Mouse (Mus musculus) C2C12 (cell line): ENCODE data around the gene Gm12184. TPM values are rescaled to one million over a fixed set of nuclear protein-coding genes. Genes with fewer than 3 reads are reported as not detected.
"Not testable (repeated sequence)": the region's sequence is repeated elsewhere in the genome, so short reads cannot be mapped to it uniquely, and the experiment has no call there.

Experiments
- H3K27me3 ChIP-seq: one replicate; pipeline ENCODE4 v1.6.1; 2011; ENCODE audit not compliant: control insufficient read depth, insufficient read depth, insufficient read length
- H3K36me3 ChIP-seq: one replicate; pipeline ENCODE4 v1.6.1; 2011; ENCODE audit not compliant: control insufficient read depth, insufficient read depth
- H3K4me3 ChIP-seq: one replicate; pipeline ENCODE4 v1.5.1; 2011; ENCODE audit warnings: mild to moderate bottlenecking, control low read depth; ENCODE audit not compliant: poor library complexity, insufficient read depth, severe bottlenecking
- H3K79me2 ChIP-seq: one replicate; pipeline ENCODE4 v1.6.1; 2011; ENCODE audit not compliant: control insufficient read depth, insufficient read depth
- H3K79me3 ChIP-seq: one replicate; pipeline ENCODE4 v1.6.1; 2011; ENCODE audit warnings: low read depth, control low read depth
- H3ac ChIP-seq: one replicate; pipeline ENCODE3; 2011; ENCODE audit warnings: low read depth; ENCODE audit not compliant: control insufficient read depth, insufficient read length
- CEBPB ChIP-seq: IDR thresholded peaks from one replicate; pipeline ENCODE4 v1.6.1; 2011; ENCODE audit warnings: low read depth, mild to moderate bottlenecking, control low read depth, moderate library complexity
- CTCF ChIP-seq: IDR thresholded peaks from one replicate; pipeline ENCODE4 v1.5.1; 2011; ENCODE audit not compliant: control insufficient read depth, insufficient read depth, insufficient read length
- FOSL1 ChIP-seq: IDR thresholded peaks from one replicate; pipeline ENCODE4 v1.8.0; 2011; ENCODE audit warnings: mild to moderate bottlenecking, low read length; ENCODE audit not compliant: poor library complexity, insufficient read depth, severe bottlenecking
- MAX ChIP-seq: IDR thresholded peaks from one replicate; pipeline ENCODE4 v1.6.1; 2011; ENCODE audit warnings: mild to moderate bottlenecking, control low read depth
- MYOD1 ChIP-seq: IDR thresholded peaks from one replicate; pipeline ENCODE4 v1.6.1; 2011; ENCODE audit warnings: low read depth; ENCODE audit not compliant: control insufficient read depth, insufficient read length
- MYOG ChIP-seq: IDR thresholded peaks from one replicate; pipeline ENCODE4 v1.6.1; 2011; ENCODE audit not compliant: control insufficient read depth, insufficient read length; ENCODE audit errors: extremely low read depth
- USF1 ChIP-seq: IDR thresholded peaks from one replicate; pipeline ENCODE4 v1.6.1; 2011; ENCODE audit warnings: low read depth, mild to moderate bottlenecking, control low read depth, moderate library complexity
- polyA plus RNA-seq: library from polyadenylated mRNA; unstranded; fragments of >200 nt; fragmentation: generic; extraction: Trizol; gene quantifications from one replicate; pipeline ENCODE4 v1.2.1, GENCODE M21; 2012; ENCODE audit warnings: missing spikeins

Gene Gm12184
- polyA plus RNA-seq, 1 experiment = 8.0 TPM

DNA sequence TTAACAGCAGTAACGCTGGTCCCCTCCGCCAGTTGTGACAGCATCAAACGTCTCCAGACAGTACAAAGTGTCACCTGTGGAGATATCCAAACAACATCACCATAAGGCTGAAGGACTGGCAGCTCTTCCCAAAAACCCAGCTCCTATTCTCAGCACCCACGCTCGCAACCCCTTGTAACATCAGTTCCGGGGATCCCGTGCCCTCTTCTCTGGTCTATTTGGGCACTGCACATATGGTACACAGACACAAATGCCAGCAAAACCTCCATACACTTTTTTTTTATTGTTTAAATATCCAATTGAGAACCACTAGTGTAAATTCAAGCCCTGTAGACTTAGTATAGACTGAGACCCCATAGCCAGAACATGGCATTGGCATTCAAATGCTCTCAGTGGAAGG, 31.2 kb downstream of the Gm12184 start:
- TF ChIP-seq MYOD1 (no peak), MAX (no peak), CEBPB (no peak), FOSL1 (no peak), CTCF (no peak), MYOG (no peak), USF1 (no peak)
- no peak overlapping the region for H3ac ChIP-seq

DNA sequence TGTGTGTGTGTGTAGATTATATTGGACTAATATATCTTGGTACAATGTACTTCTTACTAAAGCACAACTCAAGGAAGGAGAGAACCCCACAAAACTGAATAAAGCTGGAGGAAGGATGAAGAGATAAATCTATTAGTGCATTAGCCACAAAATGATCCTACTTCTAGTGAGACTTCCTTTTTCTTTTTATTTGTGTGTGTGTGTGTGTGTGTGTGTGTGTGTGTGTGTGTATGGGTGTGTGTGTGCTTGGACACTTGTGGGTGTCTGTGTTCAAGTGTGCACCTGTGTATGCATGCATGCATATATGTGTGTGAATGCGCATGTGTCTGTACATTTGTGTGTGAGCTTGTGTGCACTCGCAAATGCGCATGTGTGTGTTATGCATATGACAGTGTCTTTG, 33.3 kb downstream of the Gm12184 start:
- peaks cover 5% of the 10 kb centered on the region for H3K79me3 ChIP-seq
- H3ac ChIP-seq = no peak overlapping the region
- TF ChIP-seq MYOD1 = no peak
- no peak for TF ChIP-seq MAX
- no peak for TF ChIP-seq FOSL1
- no peak for TF ChIP-seq CEBPB
- TF ChIP-seq CTCF = no peak
- TF ChIP-seq USF1 = no peak
- TF ChIP-seq MYOG = no peak
- no peaks in the 10 kb centered on the region for H3K36me3 ChIP-seq
- no peaks in the 10 kb centered on the region for H3K27me3 ChIP-seq
- H3K79me2 ChIP-seq = peaks cover 11% of the 10 kb centered on the region
- H3K4me3 ChIP-seq = no peak overlapping the region

More for the DNA sequence above, 31.2 kb downstream of the Gm12184 start:
- Histone ChIP-seq H3K4me3 (no peak overlapping the region), H3K79me3 (peaks cover 10% of the 10 kb centered on the region), H3K36me3 (no peaks in the 10 kb centered on the region), H3K79me2 (peaks cover 29% of the 10 kb centered on the region), H3K27me3 (no peaks in the 10 kb centered on the region)

DNA sequence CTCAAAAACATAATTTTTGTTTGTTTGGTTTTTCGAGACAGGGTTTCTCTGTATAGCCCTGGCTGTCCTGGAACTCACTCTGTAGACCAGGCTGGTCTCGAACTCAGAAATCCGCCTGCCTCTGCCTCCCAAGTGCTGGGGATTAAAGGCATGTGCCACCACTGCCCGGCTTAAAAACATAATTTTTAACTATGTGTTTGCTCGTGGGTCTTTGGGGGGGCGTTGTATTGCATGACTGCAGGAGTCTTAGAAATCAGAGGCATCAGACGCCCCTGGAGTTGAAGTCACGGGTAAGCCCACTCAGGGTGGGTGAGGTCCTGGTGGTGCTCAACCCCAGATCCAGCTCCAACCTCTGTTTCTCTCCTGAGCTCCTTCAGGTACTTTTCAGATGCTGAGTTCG, 34.6 kb downstream of the Gm12184 start:
- H3ac ChIP-seq = not testable (repeated sequence)

DNA sequence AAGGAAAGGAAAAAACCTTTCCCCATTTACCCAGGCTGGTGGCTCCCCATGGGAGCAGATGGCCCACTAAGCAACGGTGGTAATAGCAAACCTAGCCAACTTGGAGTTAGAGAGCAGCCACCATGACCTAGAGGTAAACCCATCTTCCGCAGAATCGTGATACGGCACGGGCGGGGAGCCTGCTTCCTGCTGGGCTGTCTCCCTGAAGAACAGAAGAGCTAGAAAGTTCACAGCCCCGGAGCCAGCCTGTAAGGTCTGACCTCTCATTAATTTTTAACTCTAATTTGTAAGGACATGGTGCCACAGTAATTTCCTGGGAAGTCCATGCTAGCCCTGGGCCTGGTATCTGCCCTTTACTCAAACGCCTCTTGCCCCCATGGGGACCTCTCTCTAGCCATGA, 35.5 kb downstream of the Gm12184 start:
- H3K36me3 ChIP-seq = no peaks in the 10 kb centered on the region
- H3K79me2 ChIP-seq = no peaks in the 10 kb centered on the region
- no peaks in the 10 kb centered on the region for H3K27me3 ChIP-seq
- H3ac ChIP-seq = no peak overlapping the region
- H3K79me3 ChIP-seq = no peaks in the 10 kb centered on the region
- no peak overlapping the region for H3K4me3 ChIP-seq
- no peak for TF ChIP-seq FOSL1
- no peak for TF ChIP-seq MYOG
- no peak for TF ChIP-seq CTCF
- TF ChIP-seq MAX = no peak

More for the DNA sequence above, 34.6 kb downstream of the Gm12184 start:
- not testable (repeated sequence) for H3K79me3 ChIP-seq, H3K27me3 ChIP-seq, H3K79me2 ChIP-seq, H3K4me3 ChIP-seq, H3K36me3 ChIP-seq

DNA sequence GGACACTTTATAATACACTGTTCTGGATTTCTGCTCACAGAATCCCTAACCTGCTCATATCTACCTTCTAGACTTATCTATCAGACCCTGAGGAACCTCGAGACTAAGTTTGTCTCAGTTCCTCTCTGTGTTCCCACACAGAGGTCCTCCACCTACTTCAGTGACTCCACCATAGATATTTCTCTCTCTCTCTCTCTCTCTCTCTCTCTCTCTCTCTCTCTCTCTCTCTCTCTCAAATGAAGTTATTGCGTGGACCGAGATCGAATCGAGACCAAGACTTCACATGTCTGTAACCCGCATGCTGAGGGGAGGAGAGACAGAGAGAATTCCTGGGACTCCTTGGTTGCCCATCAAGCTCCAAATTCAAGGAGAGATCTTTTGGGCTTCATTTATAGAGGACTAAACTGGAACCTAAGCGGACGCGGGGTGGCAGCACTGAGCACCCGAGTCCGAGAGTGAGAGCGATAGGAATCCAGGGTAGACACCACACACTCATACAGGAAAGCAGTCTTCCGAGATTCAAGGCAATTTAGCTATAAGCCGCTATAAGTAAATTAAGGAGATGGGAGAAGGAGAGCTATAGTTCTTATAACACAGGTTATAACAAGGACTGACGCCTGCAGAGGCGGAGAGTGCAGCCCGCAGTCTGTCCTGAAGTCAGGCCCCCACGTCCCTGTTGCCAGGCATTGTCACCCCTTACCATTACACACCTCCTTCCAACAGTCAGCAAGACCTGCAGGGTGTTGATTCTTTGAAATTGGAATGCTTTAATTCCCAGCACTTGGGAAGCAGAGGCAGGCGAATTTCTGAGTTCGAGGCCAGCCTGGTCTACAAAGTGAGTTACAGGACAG, 36.3 kb downstream of the Gm12184 start:
- Histone ChIP-seq H3K27me3 (no peaks in the 10 kb centered on the region), H3ac (peak overlapping the region; percentile 42), H3K79me2 (no peaks in the 10 kb centered on the region), H3K79me3 (no peaks in the 10 kb centered on the region), H3K4me3 (no peak overlapping the region), H3K36me3 (no peaks in the 10 kb centered on the region)
- TF ChIP-seq MAX (no peak), CTCF (peak; percentile 70), MYOG (no peak), USF1 (no peak), MYOD1 (no peak), FOSL1 (no peak)

DNA sequence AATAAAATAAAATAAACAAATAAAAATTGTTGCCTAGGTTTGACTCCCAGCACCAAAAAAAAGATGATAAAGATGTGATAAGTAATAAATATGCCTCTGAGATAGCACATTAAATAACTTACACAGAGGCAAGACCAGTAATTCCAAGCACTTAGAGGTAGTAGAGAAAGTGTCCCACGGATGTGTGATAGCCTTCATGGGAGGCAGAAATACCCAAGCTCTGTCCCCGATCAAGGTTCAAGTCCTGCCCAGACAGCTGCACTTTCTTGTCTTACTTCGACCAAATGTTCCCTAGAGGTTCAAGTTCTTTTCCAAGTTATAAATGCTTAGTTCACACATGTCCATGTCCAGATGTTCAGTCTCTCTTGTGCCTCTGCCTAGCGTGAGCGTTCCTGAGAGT, 37.2 kb downstream of the Gm12184 start:
- no peak for TF ChIP-seq MYOG
- TF ChIP-seq CTCF = no peak
- TF ChIP-seq MYOD1 = no peak
- no peak for TF ChIP-seq CEBPB
- no peak for TF ChIP-seq MAX
- TF ChIP-seq FOSL1 = no peak
- Histone ChIP-seq H3K79me2 (no peaks in the 10 kb centered on the region), H3ac (no peak overlapping the region), H3K36me3 (no peaks in the 10 kb centered on the region), H3K4me3 (no peak overlapping the region), H3K27me3 (no peaks in the 10 kb centered on the region), H3K79me3 (no peaks in the 10 kb centered on the region)
